Mouse (Mus musculus) ovary, adult 18-20 months (tissue): ENCODE results near the gene Sox21.

ENCODE experiments used
- DNase-seq: peaks from one replicate; pipeline ENCODE4 v3.0.0; 2022; ENCODE audit warnings: low spot score, mixed read lengths

Gene Sox21

DNA sequence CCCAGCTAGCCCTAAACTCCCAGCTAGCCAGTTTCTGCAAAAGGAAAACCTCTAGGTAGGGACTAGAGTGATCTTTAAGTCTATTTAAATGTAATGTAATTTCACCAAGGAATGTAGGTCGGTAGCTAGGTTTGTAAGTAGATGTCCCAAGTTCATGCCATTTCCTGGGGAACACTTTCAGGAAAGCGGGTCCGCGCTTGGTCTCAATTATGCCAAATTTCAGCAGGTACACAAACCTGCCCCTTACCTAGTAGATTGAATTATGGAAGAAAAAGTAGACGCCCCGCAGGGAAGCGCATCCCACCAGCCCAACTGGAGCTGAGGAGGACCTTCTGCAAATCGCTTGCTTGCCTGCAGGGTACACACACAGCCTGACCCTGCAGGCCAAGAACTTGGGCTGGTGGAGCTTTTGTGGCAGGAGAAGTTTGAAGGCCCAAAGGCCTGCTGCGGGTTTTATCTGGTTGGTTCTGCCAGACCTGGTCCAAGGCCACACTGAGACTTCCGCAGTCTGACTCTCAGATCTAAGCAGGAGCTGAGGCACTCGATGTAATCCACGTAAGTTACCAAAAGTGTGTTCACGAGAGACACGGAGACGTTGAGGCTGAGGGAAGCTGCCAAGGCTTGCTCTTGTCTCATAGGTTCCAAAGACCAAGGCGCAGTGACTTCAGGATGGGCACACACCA is 11.6 kb downstream of the Sox21 start:
- DNase-seq, result no peak

DNA sequence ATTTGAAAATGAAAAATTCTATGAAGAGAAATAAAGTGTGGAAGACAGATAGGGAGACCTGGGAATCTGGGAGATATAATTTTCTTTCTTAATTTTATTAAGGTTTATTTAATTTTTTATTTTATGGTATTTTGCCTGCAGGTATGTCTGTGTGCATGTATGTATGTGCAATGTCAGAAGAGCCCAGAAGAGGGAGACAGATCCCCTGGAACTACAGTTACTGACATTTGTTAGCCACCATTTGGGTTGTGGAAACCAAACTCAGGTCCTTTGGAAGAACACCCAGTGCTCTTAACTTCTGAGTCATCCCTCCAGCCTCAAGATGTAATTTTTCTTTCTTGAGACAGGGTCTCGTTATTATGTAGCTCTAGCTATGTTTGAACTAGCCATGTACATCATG is 15.9 kb downstream of the Sox21 start:
- no peak for DNase-seq

DNA sequence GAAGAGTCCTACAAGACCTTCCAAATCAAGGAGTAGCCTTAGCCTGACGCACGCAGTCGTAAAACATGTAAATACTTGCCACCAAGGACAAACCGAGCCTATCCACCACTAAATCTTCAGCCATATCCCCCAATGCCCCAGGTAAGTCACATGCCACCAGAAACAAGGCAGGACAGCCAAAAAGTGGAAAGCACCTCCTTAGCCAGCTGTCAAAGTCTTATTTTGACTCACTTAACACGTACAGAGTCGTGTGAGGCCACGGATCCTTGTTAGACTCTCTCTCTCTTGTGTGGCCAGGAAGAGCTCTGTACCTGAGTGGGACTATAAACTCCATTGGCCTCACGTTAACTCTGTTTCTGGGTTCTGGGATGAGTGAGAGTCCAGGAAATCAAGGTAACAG is 20.0 kb downstream of the Sox21 start:
- DNase-seq, result no peak

GRCm38 (mm10) chr14:118212188-118212804 is 24.5 kb downstream of the Sox21 start:
- no peak for DNase-seq

GRCm38 (mm10) chr14:118209642-118210041 is 27.2 kb downstream of the Sox21 start:
- no peak for DNase-seq

DNA sequence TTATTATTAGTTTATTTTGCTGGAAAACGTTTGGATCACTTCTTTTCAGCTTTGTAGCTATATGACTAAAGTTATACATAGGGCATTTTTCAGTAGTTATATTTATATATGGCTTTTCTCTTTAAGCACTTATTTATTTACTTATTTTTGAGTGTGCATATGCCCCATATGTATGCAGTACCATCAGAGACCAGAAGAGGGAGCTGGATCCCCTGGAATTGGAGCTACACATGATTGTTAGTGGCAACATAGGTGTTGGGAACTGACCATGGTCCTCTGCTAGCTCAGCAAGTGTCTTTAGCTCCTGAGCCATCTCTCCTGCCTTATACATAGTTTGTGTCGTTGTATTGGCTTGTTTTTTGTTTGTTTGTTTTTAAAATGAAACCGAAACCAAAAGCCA is 29.5 kb downstream of the Sox21 start:
- no peak for DNase-seq

DNA sequence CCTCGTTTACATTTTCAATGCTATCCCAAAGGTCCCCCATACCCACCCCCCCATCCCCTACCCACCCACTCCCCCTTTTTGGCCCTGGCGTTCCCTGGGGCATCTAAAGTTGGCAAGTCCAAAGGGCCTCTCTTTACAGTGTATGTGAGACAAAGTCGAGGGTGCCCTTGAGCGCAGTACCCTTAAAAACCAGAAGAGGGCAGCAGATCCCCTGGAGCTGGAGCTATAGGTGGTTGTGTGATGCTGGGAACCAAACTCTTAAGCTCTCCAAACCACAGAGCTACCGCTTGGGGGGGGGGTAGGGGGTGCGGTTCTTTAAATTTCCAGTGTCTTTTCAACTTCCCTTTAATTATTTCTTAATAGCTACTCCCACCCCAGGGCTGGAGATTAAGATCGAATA is 33.8 kb downstream of the Sox21 start:
- DNase-seq, result no peak

DNA sequence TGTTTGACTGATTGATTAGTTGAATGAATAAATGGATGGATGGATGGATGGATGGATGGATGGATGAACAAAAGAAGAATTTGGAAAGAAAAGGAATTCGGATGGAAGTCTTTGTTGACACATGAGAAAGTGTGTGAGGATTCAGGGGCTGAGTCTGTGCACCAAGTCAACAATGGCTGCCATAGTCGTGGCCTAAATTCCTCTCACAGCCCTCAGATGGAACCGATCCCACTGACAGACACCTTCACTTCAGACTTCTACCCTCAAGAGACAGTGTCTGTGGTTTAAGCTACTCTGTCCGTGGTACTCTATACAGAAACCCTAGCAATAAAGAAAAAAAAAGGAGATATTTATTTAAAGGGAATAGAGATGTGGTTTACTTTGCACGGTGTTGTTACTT is 34.8 kb downstream of the Sox21 start:
- DNase-seq, result no peak

DNA sequence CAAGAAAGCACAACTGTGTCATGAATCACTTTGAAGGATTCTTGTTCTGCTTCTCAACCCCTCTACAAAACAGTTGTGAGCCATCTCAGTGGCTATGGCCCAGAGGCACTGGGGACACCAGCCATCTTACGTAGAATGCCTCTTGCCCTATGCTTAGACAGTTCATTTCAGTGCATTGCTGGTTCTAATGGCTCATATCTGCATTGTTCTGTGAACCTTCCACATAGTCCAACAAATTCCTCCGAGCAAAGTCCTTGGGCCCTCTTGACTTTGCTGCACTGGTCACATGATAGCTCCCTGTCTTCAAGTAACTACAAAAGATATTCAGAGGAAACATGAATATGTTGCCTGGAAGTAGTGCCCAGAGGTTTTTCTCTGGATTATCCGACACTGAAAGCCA is 36.1 kb downstream of the Sox21 start:
- DNase-seq, result no peak

DNA sequence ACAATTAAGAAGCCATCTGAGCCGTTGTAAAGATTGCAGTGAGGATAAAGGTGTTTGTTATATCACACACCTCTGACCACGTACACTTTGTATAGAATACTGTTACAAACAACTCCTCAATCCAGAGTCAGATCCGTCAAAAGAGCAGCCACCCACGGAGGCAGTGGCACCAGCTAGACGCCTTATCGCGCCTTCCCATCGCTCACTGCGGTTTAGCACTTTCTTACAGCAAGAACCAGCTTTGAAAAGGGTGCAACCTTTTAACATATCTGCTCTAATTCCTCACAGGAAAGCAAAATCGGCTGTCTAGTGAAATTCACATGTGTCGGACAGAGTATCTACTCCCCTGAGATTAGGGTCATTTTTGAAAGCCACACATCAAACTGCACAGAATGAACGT is 39.8 kb downstream of the Sox21 start:
- DNase-seq, result no peak

- no peak for DNase-seq
Measured at GRCm38 (mm10) chr14:118194219-118194914, 42.5 kb downstream of the Sox21 start.

GRCm38 (mm10) chr14:118193663-118194062 is 43.2 kb downstream of the Sox21 start:
- DNase-seq, result no peak

DNA sequence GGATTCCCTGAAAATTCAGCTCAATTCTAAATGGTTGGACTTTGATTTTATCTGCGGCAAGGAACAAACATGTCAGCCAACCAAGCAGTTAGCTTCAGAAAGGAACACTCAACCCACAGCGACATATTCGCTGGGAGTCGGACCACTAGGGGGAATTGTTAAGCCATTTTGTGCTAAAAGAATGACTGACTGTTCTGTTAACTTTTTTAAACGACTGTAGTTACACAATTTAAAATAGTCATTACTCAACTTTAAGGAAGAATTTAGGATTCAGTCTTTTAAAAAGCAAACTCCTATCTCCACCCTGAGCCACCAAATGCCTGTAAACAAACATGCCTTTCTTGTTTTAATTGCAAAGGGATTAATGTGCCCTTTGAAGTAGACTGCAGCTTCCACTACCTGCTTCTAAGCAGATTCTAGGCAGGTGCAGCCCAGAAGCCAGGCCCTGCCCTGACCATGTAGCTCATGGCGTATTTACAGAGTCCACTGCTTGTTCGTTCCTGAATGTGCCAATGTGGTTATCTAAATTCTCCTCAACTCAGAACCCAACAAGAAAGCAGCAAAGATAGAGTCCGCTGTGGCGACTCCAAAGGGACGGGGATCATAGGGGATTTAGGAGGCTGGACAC is 43.7 kb downstream of the Sox21 start:
- DNase-seq, result no peak

GRCm38 (mm10) chr14:118191442-118191841 is 45.4 kb downstream of the Sox21 start:
- DNase-seq, result no peak
